Mouse (Mus musculus): ENCODE results near the gene Ppp4c. TPM values are rescaled to one million over a fixed set of nuclear protein-coding genes. Genes with fewer than 3 reads are reported as not detected.

Gene Ppp4c
- polyA plus RNA-seq, 1 experiment from 2014 or later, result 155 TPM

DNA sequence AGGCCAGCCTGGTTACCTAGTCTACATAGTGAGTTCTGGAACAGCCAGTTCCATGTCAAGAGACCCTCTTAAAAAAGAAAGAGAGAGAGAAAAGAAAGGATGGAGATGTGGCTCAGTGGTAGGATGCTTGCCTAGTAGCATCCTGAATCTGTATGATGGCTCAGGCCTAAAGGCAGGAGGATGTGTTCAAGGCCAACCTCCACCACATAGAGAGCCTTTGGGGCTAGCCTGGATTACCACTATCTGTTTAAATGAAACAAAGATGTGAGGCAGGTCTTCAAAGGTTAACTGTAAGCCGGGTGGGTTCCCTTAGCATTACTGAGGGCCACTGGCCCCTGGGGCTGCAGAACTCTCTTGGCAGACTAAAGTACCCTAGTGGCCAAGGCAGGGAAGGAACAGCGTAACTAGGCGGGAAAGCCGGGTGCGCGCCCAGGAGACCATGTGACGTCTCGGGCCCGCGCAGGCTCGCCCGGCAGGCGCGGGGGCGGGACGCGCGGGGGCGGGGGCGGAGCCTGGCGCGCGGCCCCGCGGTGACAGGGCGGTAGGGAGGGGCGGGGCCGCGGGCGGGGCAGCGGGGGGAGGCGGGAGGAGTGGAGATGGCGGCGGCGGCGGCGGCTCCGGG is 33.1 kb downstream of the Ppp4c start, which contains the start of gene Mapk3:
Mapk3 (plus strand) TSS at position 552 of the 622 bp plus-strand sequence.
- Histone ChIP-seq H3K4me3 (ENCODE audit: low read depth, low read length) (peak within 1 kb of the TSS; percentile 77), H3K27ac (ENCODE audit: low read length) (peak within 1 kb of the TSS; percentile 91), H3K4me1 (ENCODE audit: control insufficient read depth, insufficient read depth, low read length) (peaks cover 21% of the 10 kb centered on the region), H3K9me3 (replicated peaks; ENCODE audit: control insufficient read depth, low read length, poor library complexity, severe bottlenecking) (no peaks in the 10 kb centered on the region), H3K4me2 (ENCODE audit: low read length) (peak within 1 kb of the TSS; percentile 76), H3K9ac (ENCODE audit: low read depth, low read length) (peak within 1 kb of the TSS; percentile 92), H3K36me3 (ENCODE audit: control insufficient read depth, insufficient read depth, low read length) (peaks cover 9% of the 10 kb centered on the region), H3K27me3 (ENCODE audit: control insufficient read depth, insufficient read depth, low read depth, low read length) (no peaks in the 10 kb centered on the region)
- ATAC-seq, result peak; percentile 73
- WGBS, result under 1% methylated on average over 27 of the region's 38 CpGs

DNA sequence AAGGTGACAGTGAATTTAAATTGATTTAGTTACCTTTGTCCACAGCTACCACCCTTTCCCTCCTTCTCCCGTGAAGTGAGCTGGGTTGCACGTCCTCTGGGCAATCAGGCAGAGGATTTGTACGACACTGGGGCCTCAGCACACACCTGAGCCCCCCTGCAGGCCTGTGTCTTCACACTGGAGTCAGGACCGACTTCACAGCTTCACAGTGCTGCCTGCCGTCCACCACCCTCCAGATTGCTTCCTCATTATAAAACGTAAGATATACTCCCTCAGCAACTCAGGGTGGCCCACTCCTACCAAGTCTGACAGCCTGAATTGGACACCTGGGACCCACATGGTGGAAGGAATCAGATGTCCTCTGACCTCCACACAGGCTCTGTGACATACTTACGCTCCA is 33.8 kb downstream of the Ppp4c start:
- Histone ChIP-seq H3K9ac (ENCODE audit: low read depth, low read length) (no peak overlapping the region), H3K4me3 (ENCODE audit: low read depth, low read length) (no peak overlapping the region), H3K9me3 (replicated peaks; ENCODE audit: control insufficient read depth, low read length, poor library complexity, severe bottlenecking) (no peaks in the 10 kb centered on the region), H3K4me2 (ENCODE audit: low read length) (no peak overlapping the region), H3K27me3 (ENCODE audit: control insufficient read depth, insufficient read depth, low read depth, low read length) (no peaks in the 10 kb centered on the region), H3K36me3 (ENCODE audit: control insufficient read depth, insufficient read depth, low read length) (peaks cover 4% of the 10 kb centered on the region), H3K4me1 (ENCODE audit: control insufficient read depth, insufficient read depth, low read length) (peaks cover 21% of the 10 kb centered on the region), H3K27ac (ENCODE audit: low read length) (no peak overlapping the region)
- WGBS, result 64% methylated on average over 7 of the region's 7 CpGs
- 0 out of 2 replicates have a peak, but pooled peaks have one; percentile 15 for ATAC-seq

- Histone ChIP-seq H3K4me2 (ENCODE audit: low read length) (no peak overlapping the region), H3K4me1 (ENCODE audit: control insufficient read depth, insufficient read depth, low read length) (no peaks in the 10 kb centered on the region), H3K27me3 (ENCODE audit: control insufficient read depth, insufficient read depth, low read depth, low read length) (no peaks in the 10 kb centered on the region), H3K9ac (ENCODE audit: low read depth, low read length) (no peak overlapping the region), H3K36me3 (ENCODE audit: control insufficient read depth, insufficient read depth, low read length) (no peaks in the 10 kb centered on the region), H3K27ac (ENCODE audit: low read length) (no peak overlapping the region), H3K9me3 (replicated peaks; ENCODE audit: control insufficient read depth, low read length, poor library complexity, severe bottlenecking) (no peaks in the 10 kb centered on the region), H3K4me3 (ENCODE audit: low read depth, low read length) (no peak overlapping the region)
- peak; percentile 37; the same call in 1 of the 2 replicates for ATAC-seq
- WGBS, result 2% methylated on average over 9 of the region's 9 CpGs
These were observed 37.4 kb downstream of the Ppp4c start for GRCm38 (mm10) chr7:126754866-126755265.

- no peak overlapping the region for H3K9ac ChIP-seq (ENCODE audit: low read depth, low read length)
- H3K27ac ChIP-seq (ENCODE audit: low read length), result no peak overlapping the region
- no peak overlapping the region for H3K4me3 ChIP-seq (ENCODE audit: low read depth, low read length)
- H3K4me1 ChIP-seq (ENCODE audit: control insufficient read depth, insufficient read depth, low read length), result no peaks in the 10 kb centered on the region
- no peak overlapping the region for H3K4me2 ChIP-seq (ENCODE audit: low read length)
- H3K27me3 ChIP-seq (ENCODE audit: control insufficient read depth, insufficient read depth, low read depth, low read length), result no peaks in the 10 kb centered on the region
- WGBS, result 96% methylated on average over 17 of the region's 17 CpGs
- no peak for ATAC-seq
- H3K9me3 ChIP-seq (replicated peaks; ENCODE audit: control insufficient read depth, low read length, poor library complexity, severe bottlenecking), result no peaks in the 10 kb centered on the region
- H3K36me3 ChIP-seq (ENCODE audit: control insufficient read depth, insufficient read depth, low read length), result no peaks in the 10 kb centered on the region
These were observed 42.5 kb downstream of the Ppp4c start for GRCm38 (mm10) chr7:126749582-126750343.

GRCm38 (mm10) chr7:126748824-126749223 is 43.5 kb downstream of the Ppp4c start:
- H3K27ac ChIP-seq (ENCODE audit: low read length), result no peak overlapping the region
- H3K4me1 ChIP-seq (ENCODE audit: control insufficient read depth, insufficient read depth, low read length), result no peaks in the 10 kb centered on the region
- 75% methylated on average over 7 of the region's 7 CpGs for WGBS
- no peaks in the 10 kb centered on the region for H3K36me3 ChIP-seq (ENCODE audit: control insufficient read depth, insufficient read depth, low read length)
- H3K27me3 ChIP-seq (ENCODE audit: control insufficient read depth, insufficient read depth, low read depth, low read length), result no peaks in the 10 kb centered on the region
- no peak overlapping the region for H3K4me3 ChIP-seq (ENCODE audit: low read depth, low read length)
- H3K9ac ChIP-seq (ENCODE audit: low read depth, low read length), result no peak overlapping the region
- ATAC-seq, result no peak
- no peaks in the 10 kb centered on the region for H3K9me3 ChIP-seq (replicated peaks; ENCODE audit: control insufficient read depth, low read length, poor library complexity, severe bottlenecking)
- H3K4me2 ChIP-seq (ENCODE audit: low read length), result no peak overlapping the region

DNA sequence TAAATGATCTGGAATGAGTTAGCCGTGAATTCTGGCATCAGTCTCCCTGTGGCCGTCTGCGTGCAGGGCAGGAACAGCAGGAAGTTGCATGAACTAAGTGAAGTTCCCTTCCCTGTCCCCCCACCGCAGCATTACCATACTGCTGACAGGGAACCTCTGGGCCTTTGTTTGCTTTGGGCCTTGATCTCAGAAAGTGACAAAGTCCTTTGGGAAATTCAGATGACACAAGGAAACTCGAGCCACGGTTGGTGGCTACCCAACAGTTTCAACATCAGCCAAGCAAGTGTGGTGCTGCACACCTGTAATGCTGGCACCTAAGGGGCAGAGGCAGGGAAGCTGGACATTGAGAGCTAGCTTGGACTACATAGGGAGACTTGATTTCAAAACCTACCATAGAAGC is 45.5 kb downstream of the Ppp4c start:
- WGBS, result 48% methylated on average over 6 of the region's 6 CpGs

GRCm38 (mm10) chr7:126746066-126746465 is 46.2 kb downstream of the Ppp4c start:
- 88% methylated on average over 12 of the region's 12 CpGs for WGBS
- no peak overlapping the region for H3K4me3 ChIP-seq (ENCODE audit: low read depth, low read length)

More for the DNA sequence above, 45.5 kb downstream of the Ppp4c start:
- no peaks in the 10 kb centered on the region for H3K27me3 ChIP-seq (ENCODE audit: control insufficient read depth, insufficient read depth, low read depth, low read length)
- no peak overlapping the region for H3K9ac ChIP-seq (ENCODE audit: low read depth, low read length)
- H3K4me2 ChIP-seq (ENCODE audit: low read length), result no peak overlapping the region
- no peaks in the 10 kb centered on the region for H3K36me3 ChIP-seq (ENCODE audit: control insufficient read depth, insufficient read depth, low read length)
- no peaks in the 10 kb centered on the region for H3K9me3 ChIP-seq (replicated peaks; ENCODE audit: control insufficient read depth, low read length, poor library complexity, severe bottlenecking)
- no peaks in the 10 kb centered on the region for H3K4me1 ChIP-seq (ENCODE audit: control insufficient read depth, insufficient read depth, low read length)
- no peak overlapping the region for H3K27ac ChIP-seq (ENCODE audit: low read length)
- H3K4me3 ChIP-seq (ENCODE audit: low read depth, low read length), result no peak overlapping the region
- ATAC-seq, result no peak

GRCm38 (mm10) chr7:126741964-126742482 is 50.3 kb downstream of the Ppp4c start:
- ATAC-seq, result no peak
- Histone ChIP-seq H3K27me3 (ENCODE audit: control insufficient read depth, insufficient read depth, low read depth, low read length) (no peaks in the 10 kb centered on the region), H3K9me3 (replicated peaks; ENCODE audit: control insufficient read depth, low read length, poor library complexity, severe bottlenecking) (no peaks in the 10 kb centered on the region), H3K36me3 (ENCODE audit: control insufficient read depth, insufficient read depth, low read length) (no peaks in the 10 kb centered on the region), H3K4me2 (ENCODE audit: low read length) (no peak overlapping the region), H3K9ac (ENCODE audit: low read depth, low read length) (no peak overlapping the region), H3K4me3 (ENCODE audit: low read depth, low read length) (no peak overlapping the region), H3K27ac (ENCODE audit: low read length) (no peak overlapping the region), H3K4me1 (ENCODE audit: control insufficient read depth, insufficient read depth, low read length) (no peaks in the 10 kb centered on the region)
- 93% methylated on average over 13 of the region's 13 CpGs for WGBS

More at GRCm38 (mm10) chr7:126746066-126746465, 46.2 kb downstream of the Ppp4c start:
- Histone ChIP-seq H3K36me3 (ENCODE audit: control insufficient read depth, insufficient read depth, low read length) (no peaks in the 10 kb centered on the region), H3K9me3 (replicated peaks; ENCODE audit: control insufficient read depth, low read length, poor library complexity, severe bottlenecking) (no peaks in the 10 kb centered on the region), H3K4me1 (ENCODE audit: control insufficient read depth, insufficient read depth, low read length) (no peaks in the 10 kb centered on the region), H3K4me2 (ENCODE audit: low read length) (no peak overlapping the region), H3K9ac (ENCODE audit: low read depth, low read length) (no peak overlapping the region), H3K27me3 (ENCODE audit: control insufficient read depth, insufficient read depth, low read depth, low read length) (no peaks in the 10 kb centered on the region), H3K27ac (ENCODE audit: low read length) (no peak overlapping the region)
- no peak for ATAC-seq

GRCm38 (mm10) chr7:126741452-126741851 is 50.8 kb downstream of the Ppp4c start:
- H3K9ac ChIP-seq (ENCODE audit: low read depth, low read length), result no peak overlapping the region
- H3K27ac ChIP-seq (ENCODE audit: low read length), result no peak overlapping the region
- no peak overlapping the region for H3K4me3 ChIP-seq (ENCODE audit: low read depth, low read length)
- no peaks in the 10 kb centered on the region for H3K27me3 ChIP-seq (ENCODE audit: control insufficient read depth, insufficient read depth, low read depth, low read length)
- WGBS, result 81% methylated on average over 5 of the region's 5 CpGs
- no peaks in the 10 kb centered on the region for H3K9me3 ChIP-seq (replicated peaks; ENCODE audit: control insufficient read depth, low read length, poor library complexity, severe bottlenecking)
- no peaks in the 10 kb centered on the region for H3K4me1 ChIP-seq (ENCODE audit: control insufficient read depth, insufficient read depth, low read length)
- no peak overlapping the region for H3K4me2 ChIP-seq (ENCODE audit: low read length)
- ATAC-seq, result no peak
- no peaks in the 10 kb centered on the region for H3K36me3 ChIP-seq (ENCODE audit: control insufficient read depth, insufficient read depth, low read length)

Measured in midbrain, embryonic 16.5 days (tissue).